Mouse (Mus musculus) heart, postnatal 36 days (tissue): ENCODE measurements around the gene Ugt8a. TPM values are rescaled to one million over a fixed set of nuclear protein-coding genes. Genes with fewer than 3 reads are reported as not detected.

ENCODE experiments used
- DNase-seq, 2 experiments: peaks; one replicate each; pipeline ENCODE4 v3.0.0; 2021 to 2022
- intact Hi-C: fragments of 180-260 bp; cut with DNase I; formaldehyde crosslinking; loops from one replicate; pipeline ENCODE4 v1.15.1; 2025
- total RNA-seq, 2 experiments: library from RNA; stranded (reverse); gene quantifications; 2 replicates each; pipeline ENCODE4 v1.2.3; 2021

Ugt8a gene
- total RNA-seq, 2 experiments from 2014 or later = not detected

DNA sequence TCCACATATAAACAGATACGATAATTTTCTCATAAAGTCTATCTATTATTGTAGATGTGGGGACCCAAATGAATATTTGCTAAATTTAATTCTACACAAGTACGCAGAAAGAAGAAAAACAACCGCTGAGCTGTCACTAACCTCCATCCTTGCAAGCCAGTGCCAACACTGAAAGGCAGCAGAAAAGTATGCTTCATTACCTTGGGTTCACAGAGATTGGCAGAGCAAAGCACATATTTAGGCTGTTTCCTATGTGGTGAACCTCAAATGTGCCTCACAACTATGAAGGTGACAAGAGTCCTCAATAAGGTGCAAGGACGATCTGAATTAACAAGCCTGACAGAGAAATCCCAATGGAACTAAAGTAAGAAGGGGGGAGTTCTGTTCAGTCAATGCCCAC lies 64.0 kb downstream of the Ugt8a start:
- DNase-seq = no peak
- intact Hi-C loops = no loop called here

- no peak for DNase-seq
- intact Hi-C loops = no loop called here
Measured at GRCm38 (mm10) chr3:125869873-125870272, 68.5 kb downstream of the Ugt8a start.

GRCm38 (mm10) chr3:125861601-125862000 lies 76.8 kb downstream of the Ugt8a start:
- intact Hi-C loops = no loop called here
- no peak for DNase-seq

DNA sequence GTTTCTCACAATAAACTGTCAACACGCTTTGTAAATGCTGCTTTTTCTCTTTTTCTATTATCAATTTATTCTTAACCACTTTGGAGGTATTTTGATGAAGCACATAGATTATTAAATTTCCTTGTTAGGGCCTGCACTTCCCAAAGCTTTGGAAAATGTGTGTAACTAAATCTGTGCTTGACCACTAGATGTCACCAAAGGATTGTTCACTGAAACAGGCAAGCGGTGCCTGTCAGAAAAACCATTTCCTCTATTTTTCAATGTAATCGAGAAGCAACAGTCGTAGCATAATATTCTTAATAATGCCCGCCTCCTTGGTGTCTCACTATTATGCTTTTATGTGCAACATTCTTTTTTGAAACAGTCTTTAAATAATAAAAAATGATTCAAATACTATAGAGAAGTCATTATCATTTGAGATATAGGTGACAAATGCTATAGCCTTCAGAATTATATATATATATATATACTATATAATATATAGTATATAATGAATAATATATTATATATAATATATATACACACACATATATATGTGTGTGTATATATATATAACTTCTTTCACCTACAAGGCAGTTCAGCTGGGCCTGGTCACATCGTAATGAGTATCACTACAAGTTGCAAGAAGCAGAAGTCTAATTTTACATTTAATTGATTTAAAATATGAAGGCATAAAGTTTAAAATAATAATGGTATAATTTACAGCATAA lies 89.1 kb downstream of the Ugt8a start:
- DNase-seq = peak; percentile 1 to 4
- intact Hi-C loops = loop anchor here (2.0 to 5.0 kb wide), 2 partner anchors 555 to 1053 kb away; no protein-coding TSS in a partner anchor

- intact Hi-C loops = no loop called here
- no peak for DNase-seq
Measured at GRCm38 (mm10) chr3:125828051-125828450, 110.4 kb downstream of the Ugt8a start.

- intact Hi-C loops = no loop called here
- no peak for DNase-seq
Measured at GRCm38 (mm10) chr3:125827256-125827655, 111.2 kb downstream of the Ugt8a start.

DNA sequence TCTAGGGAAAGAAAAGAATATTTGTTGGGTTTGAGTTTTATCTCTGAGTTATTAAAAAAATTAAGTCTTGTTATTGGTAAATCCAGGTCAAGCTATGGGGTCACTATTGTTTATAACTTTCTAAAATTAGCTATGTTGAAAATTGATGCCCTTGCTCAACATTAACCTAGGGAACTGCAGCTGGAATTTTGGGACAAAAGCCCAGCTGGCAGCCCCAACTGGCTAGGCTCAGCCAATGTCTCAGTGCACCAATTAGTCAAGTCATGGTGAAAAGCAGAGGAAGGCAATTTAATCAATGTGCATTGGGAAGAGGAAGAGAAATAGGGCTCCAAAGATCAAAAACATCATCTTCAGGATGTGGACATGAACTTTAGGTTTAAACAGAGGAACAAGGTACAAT lies 118.7 kb downstream of the Ugt8a start:
- DNase-seq = no peak
- intact Hi-C loops = no loop called here
